27 mouse cellular contexts compared by ENCODE assay signal in genomic region chr10:13870531-13870930, GRCm38 (mm10). TPM values are rescaled to one million over a fixed set of nuclear protein-coding genes. Genes with fewer than 3 reads are reported as not detected.
A peak's percentile ranks its signal among the peaks of the same experiment; 100 is the strongest.
DNase-seq lines count a peak whose midpoint lies in the region; ATAC-seq and TF ChIP-seq lines count a peak whose summit lies in the region.
"Had no signal": no experiment of that assay in that cellular context is flagged by ENCODE, and none has a peak within 500 bp of the region (broad histone marks: within the 10 kb centered on the region; RNA-seq: fewer than 3 reads in every experiment).

No protein-coding gene starts in this region.

- H3K27ac ChIP-seq in intestine, postnatal 0 days (ENCODE audit: low read depth, low read length): no peak overlapping the region
- no peak overlapping the region for H3K27ac ChIP-seq in intestine, embryonic 15.5 days
- H3K27ac ChIP-seq: embryonic facial prominence, embryonic 13.5 days; forebrain, embryonic 12.5 days; heart, adult 2 months; heart, embryonic 13.5 days; hindbrain, embryonic 13.5 days; limb, embryonic 12.5 days; midbrain, embryonic 12.5 days; stomach, embryonic 15.5 days had no signal

- H3K9me3 ChIP-seq in intestine, postnatal 0 days (ENCODE audit: control insufficient read depth): no peaks in the 10 kb centered on the region
- H3K9me3 ChIP-seq in intestine, embryonic 15.5 days: no peaks in the 10 kb centered on the region
- H3K9me3 ChIP-seq: embryonic facial prominence, embryonic 13.5 days; hindbrain, embryonic 13.5 days; stomach, embryonic 15.5 days had no signal

- no peaks in the 10 kb centered on the region for H3K27me3 ChIP-seq in intestine, postnatal 0 days (replicated peaks; ENCODE audit: control insufficient read depth, insufficient read depth, low read length)
- H3K27me3 ChIP-seq in intestine, embryonic 15.5 days (replicated peaks): no peaks in the 10 kb centered on the region
- H3K27me3 ChIP-seq: embryonic facial prominence, embryonic 13.5 days; forebrain, embryonic 12.5 days; heart, embryonic 13.5 days; hindbrain, embryonic 13.5 days; midbrain, embryonic 12.5 days; stomach, embryonic 15.5 days had no signal

- no peaks in the 10 kb centered on the region for H3K36me3 ChIP-seq in intestine, postnatal 0 days (ENCODE audit: control insufficient read depth, insufficient read depth)
- no peaks in the 10 kb centered on the region for H3K36me3 ChIP-seq in intestine, embryonic 15.5 days
- H3K36me3 ChIP-seq: embryonic facial prominence, embryonic 13.5 days; forebrain, embryonic 12.5 days; heart, embryonic 13.5 days; hindbrain, embryonic 13.5 days; limb, embryonic 12.5 days; midbrain, embryonic 12.5 days; stomach, embryonic 15.5 days had no signal

- H3K4me2 ChIP-seq in intestine, postnatal 0 days (replicated peaks; ENCODE audit: low read depth): no peak overlapping the region
- H3K4me2 ChIP-seq in intestine, embryonic 15.5 days (replicated peaks): no peak overlapping the region
- H3K4me2 ChIP-seq: embryonic facial prominence, embryonic 13.5 days; forebrain, embryonic 12.5 days; heart, embryonic 13.5 days; hindbrain, embryonic 13.5 days; limb, embryonic 12.5 days; liver, embryonic 11.5 days; midbrain, embryonic 12.5 days; stomach, embryonic 15.5 days had no signal

- ATAC-seq in intestine, postnatal 0 days: no peak
- no peak for ATAC-seq in intestine, embryonic 15.5 days
- ATAC-seq: liver, postnatal 0 days had no signal

- H3K4me3 ChIP-seq in intestine, postnatal 0 days (ENCODE audit: low read depth, low read length): no peak overlapping the region
- H3K4me3 ChIP-seq in intestine, embryonic 15.5 days (replicated peaks): no peak overlapping the region
- H3K4me3 ChIP-seq: embryonic facial prominence, embryonic 13.5 days; erythroblast, embryonic 14.5 days; forebrain, embryonic 12.5 days; heart, adult 2 months; heart, embryonic 13.5 days; hindbrain, embryonic 13.5 days; limb, embryonic 12.5 days; midbrain, embryonic 12.5 days; stomach, embryonic 15.5 days had no signal

- TF ChIP-seq CTCF in intestine, postnatal 0 days (IDR thresholded peaks at IDR 0.05; ENCODE audit: low read depth): peak; percentile 31; the same call in 1 of the 2 replicates

- WGBS in intestine, postnatal 0 days: 84% methylated on average over 3 of the region's 3 CpGs
- whole genome bisulfite sequencing in intestine, embryonic 15.5 days: 86% methylated on average over 3 of the region's 3 CpGs

- peaks cover 8% of the 10 kb centered on the region for H3K4me1 ChIP-seq in intestine, postnatal 0 days (replicated peaks; ENCODE audit: control insufficient read depth, insufficient read depth, low read length)
- peaks cover 4% of the 10 kb centered on the region; the same call in 1 of the 2 replicates for H3K4me1 ChIP-seq in intestine, embryonic 15.5 days (replicated peaks)
- H3K4me1 ChIP-seq: limb, embryonic 12.5 days; stomach, embryonic 15.5 days had no signal

- peak; percentile 32 for DNase-seq in lung, postnatal 36 days
- DNase-seq in lung, postnatal 4 days: no peak
- DNase-seq in NIH3T3 (ENCODE audit: low read depth): peak; percentile 34
- no peak for DNase-seq in right cerebral cortex, postnatal 10 days (ENCODE audit: low spot score in 2 of 2)
- no peak for DNase-seq in right cerebral cortex, adult 2 months (ENCODE audit: low spot score in 2 of 2)
- DNase-seq: adrenal gland, adult 8-10 months; cerebellum, adult 18-20 months; cerebellum, postnatal 14 days; embryo, embryonic 11 days; gastrocnemius, postnatal 36 days; heart, adult 2 months; heart, postnatal 36 days; kidney, adult 9 months; kidney, postnatal 25 days; liver, postnatal 0 days; thymus, adult 2 months had no signal

- no peak overlapping the region for H3K9ac ChIP-seq in intestine, postnatal 0 days (ENCODE audit: low read depth, low read length)
- no peak overlapping the region for H3K9ac ChIP-seq in intestine, embryonic 15.5 days
- H3K9ac ChIP-seq: embryonic facial prominence, embryonic 13.5 days; forebrain, embryonic 12.5 days; heart, embryonic 13.5 days; hindbrain, embryonic 13.5 days; limb, embryonic 12.5 days; liver, postnatal 0 days; midbrain, embryonic 12.5 days; stomach, embryonic 15.5 days had no signal

RNA-seq across cellular contexts. Expression of gene Aig1, which starts 1.8 kb away (rescaled TPM):
- polyA plus RNA-seq in intestine, postnatal 0 days (2015; fragmentation: Nextera tagmentation; extraction: Ambion mirVana): 88.3 and 92.9 TPM in 2 replicates
- polyA plus RNA-seq in intestine, embryonic 15.5 days (2015; fragmentation: Nextera tagmentation; extraction: Ambion mirVana): 82.3 and 90.4 TPM in 2 replicates

Comparison
In these comparisons a context has a peak if more than half of its experiments do, and no peak if none do; other contexts are left out.
1. DNase-seq: peak in lung, postnatal 36 days (single experiment) and NIH3T3 (single experiment); none in lung, postnatal 4 days (0 of 2), right cerebral cortex, postnatal 10 days (0 of 2) and right cerebral cortex, adult 2 months (0 of 2).